Mouse (Mus musculus): ENCODE data around the gene Ldhb. TPM values are rescaled to one million over a fixed set of nuclear protein-coding genes. Genes with fewer than 3 reads are reported as not detected.

The Ldhb gene
- polyA plus RNA-seq (2014; fragmentation: Nextera tagmentation; extraction: Ambion mirVana): 578 and 592 TPM in 2 replicates

DNA sequence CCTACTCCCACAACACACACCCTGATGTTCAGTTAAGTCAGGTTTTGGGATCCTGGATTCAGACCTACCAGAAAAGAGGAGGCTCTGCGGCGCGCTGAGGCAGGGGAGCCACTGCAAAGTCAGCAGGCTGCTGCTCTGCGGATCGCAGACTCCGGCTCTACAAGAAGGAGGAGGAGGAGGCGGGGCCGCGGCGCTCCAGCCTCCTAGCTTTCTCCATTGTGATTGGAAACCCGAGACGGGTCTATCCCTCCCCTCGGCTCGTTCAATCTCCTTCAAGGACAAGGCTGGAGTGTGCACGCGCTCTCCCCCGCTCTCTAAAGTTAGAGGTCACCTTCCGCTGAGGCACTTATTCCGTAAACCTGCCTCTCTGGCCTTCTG, at the start of gene Ldhb:
Ldhb (minus strand) TSS at position 173 of the 378 bp plus-strand sequence.
- H3K4me1 ChIP-seq (ENCODE audit: control insufficient read depth, insufficient read depth, low read length): peaks cover 33% of the 10 kb centered on the region
- under 1% methylated on average over 19 of the region's 19 CpGs for WGBS
- peak; percentile 96 for ATAC-seq (ENCODE audit: low FRiP score, low TSS enrichment)

DNA sequence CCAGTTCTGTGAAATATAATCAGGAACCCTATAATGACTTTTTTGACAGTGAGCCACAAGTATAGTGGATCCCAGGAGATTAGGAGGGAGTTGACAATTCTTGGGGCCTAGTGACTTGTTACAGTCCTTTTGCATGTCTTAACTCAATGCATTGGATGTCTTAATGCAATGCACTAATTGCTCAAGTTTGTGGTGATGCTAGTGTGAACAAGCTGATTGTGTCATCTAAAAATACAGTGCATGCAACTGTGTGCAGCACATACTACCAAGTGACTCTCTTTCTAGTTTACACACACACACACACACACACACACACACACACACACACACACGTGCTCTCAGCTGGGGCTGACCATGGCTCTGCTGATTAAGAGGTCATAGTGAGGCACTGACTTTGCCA, 48.2 kb upstream of the Ldhb start:
- ATAC-seq (ENCODE audit: low FRiP score, low TSS enrichment): no peak
- 57% methylated on average over 1 of the region's 1 CpGs for WGBS
- Histone ChIP-seq H3K27ac (ENCODE audit: low read depth, low read length) (no peak overlapping the region), H3K27me3 (ENCODE audit: control insufficient read depth, insufficient read depth, low read length) (no peaks in the 10 kb centered on the region), H3K9me3 (ENCODE audit: control insufficient read depth, low read length) (no peaks in the 10 kb centered on the region), H3K4me1 (ENCODE audit: control insufficient read depth, insufficient read depth, low read length) (0 out of 2 replicates have a peak, but pooled peaks cover 7% of the 10 kb centered on the region), H3K36me3 (ENCODE audit: control insufficient read depth, insufficient read depth, low read length) (no peaks in the 10 kb centered on the region), H3K4me2 (replicated peaks; ENCODE audit: low read depth, low read length) (no peak overlapping the region), H3K4me3 (ENCODE audit: low read length) (no peak overlapping the region), H3K9ac (ENCODE audit: low read depth, low read length) (no peak overlapping the region)

More for the DNA sequence above, at the start of gene Ldhb:
- Histone ChIP-seq H3K9me3 (ENCODE audit: control insufficient read depth, low read length) (no peaks in the 10 kb centered on the region), H3K4me3 (ENCODE audit: low read length) (peak within 1 kb of the TSS; percentile 67), H3K27ac (ENCODE audit: low read depth, low read length) (peak within 1 kb of the TSS; percentile 48), H3K36me3 (ENCODE audit: control insufficient read depth, insufficient read depth, low read length) (peaks cover 8% of the 10 kb centered on the region; the same call in 1 of the 2 replicates), H3K9ac (ENCODE audit: low read depth, low read length) (peak within 1 kb of the TSS; percentile 63), H3K27me3 (ENCODE audit: control insufficient read depth, insufficient read depth, low read length) (no peaks in the 10 kb centered on the region), H3K4me2 (replicated peaks; ENCODE audit: low read depth, low read length) (peak within 1 kb of the TSS; percentile 84)

DNA sequence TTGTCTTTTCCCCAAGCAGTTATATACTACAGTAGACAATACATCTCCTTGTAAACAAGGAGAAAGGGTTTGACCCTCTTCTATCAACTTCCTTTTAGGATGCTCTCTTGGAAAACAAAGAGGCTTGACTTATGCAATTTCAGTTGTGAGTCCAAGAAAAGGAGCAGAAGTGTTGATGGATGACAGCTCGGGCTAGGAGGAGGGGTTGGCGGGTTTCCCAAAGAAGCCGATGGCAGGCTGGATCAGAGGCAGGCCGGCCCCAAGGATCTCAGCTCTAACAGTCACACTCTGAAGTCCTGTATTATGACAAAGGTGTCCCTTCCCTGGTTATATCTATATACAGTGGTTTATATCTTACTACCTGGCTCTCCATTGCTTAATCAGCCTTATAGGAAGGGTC, 43.7 kb upstream of the Ldhb start:
- H3K4me3 ChIP-seq (ENCODE audit: low read length): no peak overlapping the region
- H3K9me3 ChIP-seq (ENCODE audit: control insufficient read depth, low read length): no peaks in the 10 kb centered on the region
- no peaks in the 10 kb centered on the region for H3K36me3 ChIP-seq (ENCODE audit: control insufficient read depth, insufficient read depth, low read length)
- WGBS: 49% methylated on average over 4 of the region's 4 CpGs
- H3K9ac ChIP-seq (ENCODE audit: low read depth, low read length): no peak overlapping the region
- no peaks in the 10 kb centered on the region for H3K27me3 ChIP-seq (ENCODE audit: control insufficient read depth, insufficient read depth, low read length)
- peak overlapping the region; percentile 73; the same call in 1 of the 2 replicates for H3K27ac ChIP-seq (ENCODE audit: low read depth, low read length)
- H3K4me1 ChIP-seq (ENCODE audit: control insufficient read depth, insufficient read depth, low read length): 0 out of 2 replicates have a peak, but pooled peaks cover 10% of the 10 kb centered on the region
- no peak overlapping the region for H3K4me2 ChIP-seq (replicated peaks; ENCODE audit: low read depth, low read length)
- ATAC-seq (ENCODE audit: low FRiP score, low TSS enrichment): 0 out of 2 replicates have a peak, but pooled peaks have one; percentile 55

DNA sequence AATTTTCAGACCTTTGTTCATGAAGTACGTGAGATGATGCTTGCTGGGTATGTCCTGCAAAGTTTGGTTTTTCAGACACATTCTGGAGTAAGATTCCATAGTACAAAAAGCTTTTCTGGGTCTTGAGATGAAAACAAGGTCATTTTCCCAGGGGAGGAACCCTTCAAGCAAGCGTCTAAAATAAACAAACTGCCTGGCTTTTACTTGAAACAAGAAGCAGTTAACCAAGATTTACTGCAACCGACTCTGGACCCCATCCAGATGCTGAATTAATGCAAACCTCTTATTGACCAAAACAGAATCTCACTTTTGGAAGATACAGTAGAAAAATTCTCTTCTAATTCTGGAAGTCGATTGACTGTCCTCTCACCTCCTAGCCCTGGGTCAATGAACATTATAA, 43.1 kb upstream of the Ldhb start:
- Histone ChIP-seq H3K9me3 (ENCODE audit: control insufficient read depth, low read length) (no peaks in the 10 kb centered on the region), H3K4me2 (replicated peaks; ENCODE audit: low read depth, low read length) (no peak overlapping the region), H3K4me1 (ENCODE audit: control insufficient read depth, insufficient read depth, low read length) (0 out of 2 replicates have a peak, but pooled peaks cover 10% of the 10 kb centered on the region), H3K27me3 (ENCODE audit: control insufficient read depth, insufficient read depth, low read length) (no peaks in the 10 kb centered on the region), H3K9ac (ENCODE audit: low read depth, low read length) (no peak overlapping the region), H3K36me3 (ENCODE audit: control insufficient read depth, insufficient read depth, low read length) (no peaks in the 10 kb centered on the region), H3K27ac (ENCODE audit: low read depth, low read length) (peak overlapping the region; percentile 73; the same call in 1 of the 2 replicates), H3K4me3 (ENCODE audit: low read length) (no peak overlapping the region)
- 0 out of 2 replicates have a peak, but pooled peaks have one; percentile 49 for ATAC-seq (ENCODE audit: low FRiP score, low TSS enrichment)
- 24% methylated on average over 4 of the region's 4 CpGs for WGBS

DNA sequence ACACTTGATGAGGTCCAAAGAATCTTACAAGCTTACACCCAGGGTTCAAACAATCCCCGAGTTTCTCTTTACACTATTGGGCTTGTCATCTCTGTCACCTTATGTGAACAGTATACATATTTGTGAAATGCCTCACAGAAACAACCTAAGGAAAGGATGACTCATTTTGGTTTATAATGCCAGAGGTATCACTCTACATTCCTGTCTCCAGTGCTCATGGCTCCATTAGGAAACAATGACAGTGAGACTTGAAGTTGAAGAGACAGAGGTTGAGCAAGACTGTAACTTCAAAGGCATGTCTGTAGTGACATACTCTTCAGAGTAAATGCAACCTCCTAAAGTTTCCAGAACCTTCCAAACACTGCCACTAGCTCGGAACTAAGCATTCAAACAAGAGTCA, 40.6 kb upstream of the Ldhb start:
- Histone ChIP-seq H3K36me3 (ENCODE audit: control insufficient read depth, insufficient read depth, low read length) (no peaks in the 10 kb centered on the region), H3K4me2 (replicated peaks; ENCODE audit: low read depth, low read length) (no peak overlapping the region), H3K4me1 (ENCODE audit: control insufficient read depth, insufficient read depth, low read length) (0 out of 2 replicates have a peak, but pooled peaks cover 10% of the 10 kb centered on the region), H3K27ac (ENCODE audit: low read depth, low read length) (no peak overlapping the region), H3K27me3 (ENCODE audit: control insufficient read depth, insufficient read depth, low read length) (no peaks in the 10 kb centered on the region), H3K4me3 (ENCODE audit: low read length) (no peak overlapping the region), H3K9me3 (ENCODE audit: control insufficient read depth, low read length) (no peaks in the 10 kb centered on the region), H3K9ac (ENCODE audit: low read depth, low read length) (no peak overlapping the region)
- 82% methylated on average over 2 of the region's 2 CpGs for WGBS
- no peak for ATAC-seq (ENCODE audit: low FRiP score, low TSS enrichment)

DNA sequence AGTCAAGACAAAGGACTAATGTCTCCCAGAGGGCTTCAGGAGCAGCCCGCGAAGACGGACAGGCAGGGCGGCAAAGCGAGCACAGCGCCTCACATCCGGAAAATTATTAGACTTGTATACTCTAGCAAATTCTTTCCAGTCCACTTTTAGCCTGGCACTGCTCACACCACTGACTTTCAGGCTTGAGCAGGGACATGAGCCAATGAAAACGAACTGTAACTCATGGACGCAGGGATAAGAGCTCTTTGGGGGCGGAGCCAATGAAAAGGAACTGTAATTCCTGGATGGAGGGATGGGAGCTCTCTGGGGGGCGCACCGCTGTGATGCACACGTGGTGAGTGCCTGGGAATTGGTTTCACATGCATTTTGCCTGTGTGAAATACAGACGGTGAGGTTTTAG, 37.4 kb upstream of the Ldhb start:
- ATAC-seq (ENCODE audit: low FRiP score, low TSS enrichment): peak; percentile 61; the same call in 1 of the 2 replicates
- H3K9me3 ChIP-seq (ENCODE audit: control insufficient read depth, low read length): no peaks in the 10 kb centered on the region
- H3K27ac ChIP-seq (ENCODE audit: low read depth, low read length): no peak overlapping the region
- H3K9ac ChIP-seq (ENCODE audit: low read depth, low read length): no peak overlapping the region
- H3K4me2 ChIP-seq (replicated peaks; ENCODE audit: low read depth, low read length): peak overlapping the region; percentile 17; the same call in 1 of the 2 replicates
- no peaks in the 10 kb centered on the region for H3K4me1 ChIP-seq (ENCODE audit: control insufficient read depth, insufficient read depth, low read length)
- no peaks in the 10 kb centered on the region for H3K27me3 ChIP-seq (ENCODE audit: control insufficient read depth, insufficient read depth, low read length)
- H3K36me3 ChIP-seq (ENCODE audit: control insufficient read depth, insufficient read depth, low read length): no peaks in the 10 kb centered on the region
- WGBS: 57% methylated on average over 14 of the region's 14 CpGs
- H3K4me3 ChIP-seq (ENCODE audit: low read length): no peak overlapping the region

DNA sequence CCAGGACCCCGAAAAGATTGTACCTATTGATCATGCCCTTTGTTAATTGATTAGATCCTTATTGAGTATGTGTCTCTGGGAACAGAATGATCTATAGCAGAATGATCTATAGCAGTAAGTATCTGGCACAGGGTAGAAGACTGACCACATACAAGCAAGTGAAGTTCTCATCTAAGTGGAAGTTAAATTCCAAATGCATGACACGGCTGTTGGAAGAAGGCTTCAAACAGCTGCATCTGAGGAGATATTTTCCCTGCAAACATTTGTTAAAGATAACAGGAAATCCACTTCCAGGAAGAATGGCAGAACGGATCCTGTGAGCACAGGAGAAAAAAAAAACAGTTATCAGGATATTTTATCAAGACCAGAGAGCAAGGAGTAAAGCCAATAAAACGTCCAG, 35.9 kb upstream of the Ldhb start:
- H3K4me1 ChIP-seq (ENCODE audit: control insufficient read depth, insufficient read depth, low read length): no peaks in the 10 kb centered on the region
- no peaks in the 10 kb centered on the region for H3K36me3 ChIP-seq (ENCODE audit: control insufficient read depth, insufficient read depth, low read length)
- 67% methylated on average over 4 of the region's 4 CpGs for WGBS
- H3K27ac ChIP-seq (ENCODE audit: low read depth, low read length): no peak overlapping the region
- H3K9me3 ChIP-seq (ENCODE audit: control insufficient read depth, low read length): no peaks in the 10 kb centered on the region
- no peak overlapping the region for H3K4me2 ChIP-seq (replicated peaks; ENCODE audit: low read depth, low read length)
- no peak overlapping the region for H3K9ac ChIP-seq (ENCODE audit: low read depth, low read length)
- no peak for ATAC-seq (ENCODE audit: low FRiP score, low TSS enrichment)
- H3K27me3 ChIP-seq (ENCODE audit: control insufficient read depth, insufficient read depth, low read length): no peaks in the 10 kb centered on the region
- H3K4me3 ChIP-seq (ENCODE audit: low read length): no peak overlapping the region

DNA sequence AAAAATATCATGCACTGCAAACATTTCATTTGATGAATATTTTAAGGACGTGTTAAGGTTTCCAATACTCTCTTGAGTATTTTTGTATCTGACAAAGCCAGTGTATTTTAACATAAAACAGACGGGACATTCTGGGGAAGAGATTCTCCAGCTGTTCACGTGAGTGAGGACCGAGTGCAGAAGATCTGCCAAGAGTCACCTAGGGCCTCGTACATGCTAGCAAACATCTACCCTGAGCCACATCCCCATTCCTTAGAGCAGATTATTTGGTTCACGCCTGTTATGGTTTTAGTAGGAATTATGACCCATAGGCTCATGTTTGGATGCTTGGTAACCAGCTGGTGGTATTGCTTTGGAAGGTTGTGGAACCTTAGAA, 35.0 kb upstream of the Ldhb start:
- Histone ChIP-seq H3K4me2 (replicated peaks; ENCODE audit: low read depth, low read length) (no peak overlapping the region), H3K27me3 (ENCODE audit: control insufficient read depth, insufficient read depth, low read length) (no peaks in the 10 kb centered on the region), H3K27ac (ENCODE audit: low read depth, low read length) (peak overlapping the region; percentile 1; the same call in 1 of the 2 replicates), H3K9ac (ENCODE audit: low read depth, low read length) (no peak overlapping the region), H3K36me3 (ENCODE audit: control insufficient read depth, insufficient read depth, low read length) (no peaks in the 10 kb centered on the region), H3K4me1 (ENCODE audit: control insufficient read depth, insufficient read depth, low read length) (no peaks in the 10 kb centered on the region), H3K4me3 (ENCODE audit: low read length) (no peak overlapping the region), H3K9me3 (ENCODE audit: control insufficient read depth, low read length) (no peaks in the 10 kb centered on the region)
- no peak for ATAC-seq (ENCODE audit: low FRiP score, low TSS enrichment)
- 72% methylated on average over 6 of the region's 6 CpGs for WGBS

DNA sequence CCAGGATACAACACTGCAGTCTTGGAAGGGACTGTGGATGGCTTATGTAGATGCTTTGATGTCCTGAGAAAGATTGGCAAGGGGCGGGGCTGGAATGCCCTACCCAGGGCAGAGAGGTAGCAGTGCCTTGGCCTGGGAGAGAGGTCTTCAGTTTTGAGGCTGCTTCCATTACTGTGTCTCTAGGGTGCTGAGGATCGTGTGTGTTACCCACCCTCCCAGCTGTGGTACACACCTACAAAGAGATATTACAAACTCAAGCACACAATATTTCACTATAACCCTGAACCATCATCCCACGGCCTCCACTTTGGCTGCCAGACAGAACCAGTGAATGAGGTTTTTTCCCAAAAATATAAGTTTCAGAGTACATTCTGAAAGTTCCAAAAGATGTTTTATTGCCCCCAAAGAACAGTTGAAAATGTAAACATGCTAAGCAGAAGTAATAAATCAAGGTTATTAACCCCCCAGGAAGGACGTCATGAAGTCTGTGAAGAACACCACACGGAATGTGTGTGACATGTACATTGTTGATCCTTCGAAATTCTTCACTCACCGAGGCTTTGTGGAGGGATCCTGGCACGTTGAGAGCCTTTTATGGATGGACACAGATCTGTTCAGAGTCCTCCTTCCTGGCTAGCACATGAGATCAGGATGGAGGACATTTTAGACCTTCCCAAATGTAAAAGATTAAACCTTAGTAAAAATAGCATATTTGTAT, 34.5 kb upstream of the Ldhb start:
- Histone ChIP-seq H3K9ac (ENCODE audit: low read depth, low read length) (no peak overlapping the region), H3K4me1 (ENCODE audit: control insufficient read depth, insufficient read depth, low read length) (no peaks in the 10 kb centered on the region), H3K9me3 (ENCODE audit: control insufficient read depth, low read length) (no peaks in the 10 kb centered on the region), H3K4me3 (ENCODE audit: low read length) (no peak overlapping the region), H3K36me3 (ENCODE audit: control insufficient read depth, insufficient read depth, low read length) (no peaks in the 10 kb centered on the region), H3K27me3 (ENCODE audit: control insufficient read depth, insufficient read depth, low read length) (no peaks in the 10 kb centered on the region), H3K4me2 (replicated peaks; ENCODE audit: low read depth, low read length) (no peak overlapping the region), H3K27ac (ENCODE audit: low read depth, low read length) (peak overlapping the region; percentile 75)
- peak; percentile 17; the same call in 1 of the 2 replicates for ATAC-seq (ENCODE audit: low FRiP score, low TSS enrichment)
- 51% methylated on average over 8 of the region's 8 CpGs for WGBS

Data from kidney, embryonic 14.5 days (tissue).